Mouse (Mus musculus): ENCODE results near the gene Tor3a. TPM values are rescaled to one million over a fixed set of nuclear protein-coding genes. Genes with fewer than 3 reads are reported as not detected.

Tor3a gene
- total and polyA plus RNA-seq, 3 experiments, result 6.7 to 9.4 TPM; not detected in 1

GRCm38 (mm10) chr1:156718286-156718949 lies 44.3 kb upstream of the Tor3a start:
- H3K4me3 ChIP-seq (ENCODE audit: control insufficient read depth in 1 of 2, insufficient read depth in 1 of 2, low read depth in 2 of 2, low read length in 2 of 2), result peak overlapping the region; percentile 98
- H3K27me3 ChIP-seq (ENCODE audit: control insufficient read depth in 1 of 2, insufficient read depth in 2 of 2, low read length in 2 of 2), result no peaks in the 10 kb centered on the region
- peaks cover 0 to 14% of the 10 kb centered on the region in 2 experiments; a peak in 2 of 4 replicates for H3K36me3 ChIP-seq (ENCODE audit: control insufficient read depth in 1 of 2, insufficient read depth in 2 of 2, low read length in 2 of 2)
- TF ChIP-seq KAT2A (conservative IDR thresholded peaks at IDR 0.05; ENCODE audit: low read depth, low read length) (no peak), RCOR1 (IDR thresholded peaks at IDR 0.05; ENCODE audit: low read depth, low read length) (no peak), TCF12 (IDR thresholded peaks at IDR 0.05; ENCODE audit: low read depth, low read length) (no peak), POLR2A (IDR thresholded peaks at IDR 0.05; ENCODE audit: control insufficient read depth in 1 of 2, insufficient read depth in 1 of 2, low read depth in 1 of 2, low read length in 2 of 2, poor library complexity in 1 of 2) (peak; percentile 36 to 49; a peak in 2 of 4 replicates), ZKSCAN1 (IDR thresholded peaks at IDR 0.05; ENCODE audit: low read depth, low read length) (no peak), TBP (IDR thresholded peaks at IDR 0.05; ENCODE audit: low read depth, low read length) (0 out of 2 replicates have a peak, but pooled peaks have one; percentile 10), BHLHE40 (IDR thresholded peaks at IDR 0.05; ENCODE audit: borderline replicate concordance, low read depth, low read length) (no peak), ELF1 (IDR thresholded peaks at IDR 0.05; ENCODE audit: low read depth, low read length) (peak; percentile 71), CHD1 (IDR thresholded peaks at IDR 0.05; ENCODE audit: low read depth, low read length) (no peak), HCFC1 (IDR thresholded peaks at IDR 0.05; ENCODE audit: low read depth, low read length) (no peak), GABPA (IDR thresholded peaks at IDR 0.05; ENCODE audit: low read depth, low read length) (no peak), POLR2AphosphoS2 (IDR thresholded peaks at IDR 0.05; ENCODE audit: low read length) (no peak), ZMIZ1 (IDR thresholded peaks at IDR 0.05; ENCODE audit: low read depth, low read length) (no peak), POLR2AphosphoS5 (IDR thresholded peaks at IDR 0.05; ENCODE audit: borderline replicate concordance, low read depth, low read length) (no peak), EP300 (IDR thresholded peaks at IDR 0.05; ENCODE audit: low read depth in 1 of 2, low read length in 2 of 2) (0 out of 4 replicates have a peak, but pooled peaks of 1 of the 2 experiments have one; percentile 3), NELFE (IDR thresholded peaks at IDR 0.05; ENCODE audit: low read depth, low read length) (peak; percentile 63), USF1 (IDR thresholded peaks at IDR 0.05; ENCODE audit: low read depth, low read length) (no peak), MYC (IDR thresholded peaks at IDR 0.05; ENCODE audit: low read depth, low read length) (no peak), SIN3A (IDR thresholded peaks at IDR 0.05; ENCODE audit: low read length) (peak; percentile 49; the same call in 1 of the 2 replicates), MXI1 (IDR thresholded peaks at IDR 0.05; ENCODE audit: low read depth, low read length) (0 out of 2 replicates have a peak, but pooled peaks have one; percentile 33), TAL1 (IDR thresholded peaks at IDR 0.05; ENCODE audit: low read length) (no peak), GATA1 (IDR thresholded peaks at IDR 0.05; ENCODE audit: low read depth, low read length) (peak; percentile 67), SMC3 (IDR thresholded peaks at IDR 0.05; ENCODE audit: low read depth, low read length) (no peak), JUND (IDR thresholded peaks at IDR 0.05; ENCODE audit: low read depth, low read length) (no peak)
- peaks cover 9% of the 10 kb centered on the region for H3K79me2 ChIP-seq (ENCODE audit: control insufficient read depth, insufficient read depth, low read length, poor library complexity)
- DNase-seq (ENCODE audit: low read depth, low spot score), result peak; percentile 74
- H3K9ac ChIP-seq (ENCODE audit: control insufficient read depth, low read depth, low read length, poor library complexity, severe bottlenecking), result peak overlapping the region; percentile 97
- H3K27ac ChIP-seq (ENCODE audit: control insufficient read depth, low read depth, low read length), result peak overlapping the region; percentile 66
- H3K9me3 ChIP-seq (replicated peaks; ENCODE audit: insufficient read depth, low read length), result no peaks in the 10 kb centered on the region
- peaks cover 6 to 28% of the 10 kb centered on the region in 2 experiments; a peak in 3 of 4 replicates for H3K4me1 ChIP-seq (ENCODE audit: control insufficient read depth in 1 of 2, insufficient read depth in 2 of 2, low read length in 2 of 2)
